Mouse (Mus musculus) liver, embryonic 14.5 days (tissue): ENCODE measurements around the gene Gemin2. TPM values are rescaled to one million over a fixed set of nuclear protein-coding genes. Genes with fewer than 3 reads are reported as not detected.

Source experiments
- ATAC-seq: fragments of 200-750 bp; cut with Nextera tagmentation; 2 replicates; pipeline ENCODE4 v1.8.0; 2017; ENCODE audit warnings: moderate number of reproducible peaks, mild to moderate bottlenecking, moderate library complexity; ENCODE audit not compliant: insufficient read depth
- DNase-seq, 3 experiments: peaks; one replicate each; pipeline ENCODE4 v3.0.0-alpha.2; 2012 to 2013; ENCODE audit warnings: low read depth in 3 of 3, low spot score in 3 of 3
- H3K27ac ChIP-seq: fragments of 300-500 bp; sonication (generic); 2 replicates; pipeline ENCODE4 v1.5.1; 2014; ENCODE audit warnings: moderate library complexity, mild to moderate bottlenecking, control low read depth, inconsistent platforms
- H3K27me3 ChIP-seq: fragments of 300-500 bp; sonication (generic); 2 replicates; pipeline ENCODE4 v1.6.1; 2014; ENCODE audit warnings: mild to moderate bottlenecking, low read length, moderate library complexity; ENCODE audit not compliant: control insufficient read depth, insufficient read depth
- H3K36me3 ChIP-seq: fragments of 300-500 bp; sonication (generic); replicated peaks from 2 replicates; pipeline ENCODE4 v1.6.1; 2014; ENCODE audit warnings: low read depth; ENCODE audit not compliant: control insufficient read depth, insufficient read depth
- H3K4me1 ChIP-seq, 2 experiments: fragments of 200-500 bp in 1 of 2; fragments of 300-500 bp in 1 of 2; sonication (generic) in 1 of 2; replicated peaks; 2 replicates each; pipeline ENCODE4 v1.6.1; 2012 to 2014; ENCODE audit warnings: antibody characterized with exemption in 1 of 2, inconsistent platforms in 1 of 2, low read length in 1 of 2; ENCODE audit not compliant: control insufficient read depth in 2 of 2, insufficient read depth in 2 of 2
- H3K4me2 ChIP-seq: fragments of 300-500 bp; sonication (generic); 2 replicates; pipeline ENCODE4 v1.6.1; 2014; ENCODE audit warnings: low read depth, mild to moderate bottlenecking, control low read depth, moderate library complexity
- H3K4me3 ChIP-seq, 2 experiments: fragments of 200-500 bp in 1 of 2; fragments of 300-500 bp in 1 of 2; sonication (generic) in 1 of 2; 2 replicates each; pipeline ENCODE4 v1.5.1; 2012 to 2014; ENCODE audit warnings: low read depth in 2 of 2, low read length in 2 of 2, mild to moderate bottlenecking in 2 of 2, control low read depth in 1 of 2, inconsistent platforms in 1 of 2, moderate library complexity in 1 of 2; ENCODE audit not compliant: insufficient read depth in 1 of 2
- H3K9ac ChIP-seq: fragments of 300-500 bp; sonication (generic); replicated peaks from 2 replicates; pipeline ENCODE4 v1.6.1; 2014; ENCODE audit warnings: mild to moderate bottlenecking, control low read depth, moderate library complexity
- H3K9me3 ChIP-seq: fragments of 300-500 bp; sonication (generic); 2 replicates; pipeline ENCODE4 v1.6.1; 2016; ENCODE audit warnings: low read length, mixed read lengths; ENCODE audit not compliant: control insufficient read depth
- CTCF ChIP-seq: IDR thresholded peaks from 2 replicates; pipeline ENCODE4 v1.5.1; 2016; ENCODE audit warnings: antibody characterized with exemption, low read depth, control low read depth
- EP300 ChIP-seq: IDR thresholded peaks from 2 replicates; pipeline ENCODE4 v1.6.1; 2016; ENCODE audit warnings: antibody characterized with exemption, low read depth
- WGBS: fragments of 180-500 bp; shearing (Covaris S2); extraction: QIAGEN DNeasy Blood & Tissue Kit; methylation state at CpG from one replicate; pipeline ENCODE4 v1.1.7; 2014; ENCODE audit not compliant: insufficient replicate concordance; 5-methylcytosine and 5-hydroxymethylcytosine counted together
- polyA plus RNA-seq, 2 experiments: library from polyadenylated mRNA; depleted of rRNA in 1 of 2; stranded (reverse) in 1 of 2; unstranded in 1 of 2; fragments of >200 nt; fragmentation: Nextera tagmentation in 1 of 2; extraction: Ambion mirVana in 1 of 2; gene quantifications; 2 replicates each; pipeline versions ENCODE4 v1.2.1 to v1.2.3; 2012 to 2014

Gene Gemin2
- polyA plus RNA-seq, 2 experiments = 10.2 to 14.5 TPM

- Histone ChIP-seq H3K4me1 (no peaks in the 10 kb centered on the region), H3K9me3 (no peaks in the 10 kb centered on the region), H3K27me3 (no peaks in the 10 kb centered on the region), H3K4me2 (no peak overlapping the region), H3K27ac (no peak overlapping the region), H3K36me3 (peaks cover 39% of the 10 kb centered on the region), H3K4me3 (no peak overlapping the region), H3K9ac (no peak overlapping the region)
- 80% methylated on average over 3 of the region's 3 CpGs for whole genome bisulfite sequencing
- DNase-seq = no peak
- TF ChIP-seq CTCF = no peak
- no peak for TF ChIP-seq EP300
- ATAC-seq = no peak
Observed at GRCm38 (mm10) chr12:59074052-59074451, 60.9 kb downstream of the Gemin2 start.

GRCm38 (mm10) chr12:59076996-59077395, 63.8 kb downstream of the Gemin2 start:
- Histone ChIP-seq H3K27ac (no peak overlapping the region), H3K4me2 (no peak overlapping the region), H3K36me3 (peaks cover 9% of the 10 kb centered on the region), H3K4me3 (no peak overlapping the region), H3K9ac (no peak overlapping the region), H3K4me1 (no peaks in the 10 kb centered on the region), H3K27me3 (no peaks in the 10 kb centered on the region), H3K9me3 (no peaks in the 10 kb centered on the region)
- DNase-seq (no peak), ATAC-seq (no peak)
- TF ChIP-seq EP300 = no peak
- no peak for TF ChIP-seq CTCF
- 78% methylated on average over 3 of the region's 3 CpGs for WGBS

- WGBS = 91% methylated on average over 3 of the region's 3 CpGs
Observed at GRCm38 (mm10) chr12:59077883-59078282, 64.7 kb downstream of the Gemin2 start.

More at GRCm38 (mm10) chr12:59077883-59078282, 64.7 kb downstream of the Gemin2 start:
- H3K27me3 ChIP-seq = no peaks in the 10 kb centered on the region
- no peak overlapping the region for H3K4me3 ChIP-seq
- no peaks in the 10 kb centered on the region for H3K4me1 ChIP-seq
- DNase-seq (no peak), ATAC-seq (no peak)
- peaks cover 2% of the 10 kb centered on the region; the same call in 1 of the 2 replicates for H3K36me3 ChIP-seq
- no peak overlapping the region for H3K4me2 ChIP-seq
- H3K9ac ChIP-seq = no peak overlapping the region
- H3K9me3 ChIP-seq = no peaks in the 10 kb centered on the region
- no peak for TF ChIP-seq EP300
- no peak for TF ChIP-seq CTCF
- no peak overlapping the region for H3K27ac ChIP-seq

Other genes with a start within 250 kb of the Gemin2 start
- 8.0 and 10.6 TPM in 2 replicates for gene Sec23a, start 1.4 kb upstream of the Gemin2 start, polyA plus RNA-seq (2012; rRNA removed)
- gene Sec23a, start 1.4 kb upstream of the Gemin2 start, polyA plus RNA-seq (2014; fragmentation: Nextera tagmentation; extraction: Ambion mirVana) = 23.7 and 25.1 TPM in 2 replicates
- 26.8 and 36.4 TPM in 2 replicates for gene Trappc6b, start 48.1 kb downstream of the Gemin2 start, polyA plus RNA-seq (2012; rRNA removed)
- 32.3 and 34.3 TPM in 2 replicates for gene Trappc6b, start 48.1 kb downstream of the Gemin2 start, polyA plus RNA-seq (2014; fragmentation: Nextera tagmentation; extraction: Ambion mirVana)
- 19.2 and 43.8 TPM in 2 replicates for gene Pnn, start 53.5 kb downstream of the Gemin2 start, polyA plus RNA-seq (2012; rRNA removed)
- 27.3 and 29.9 TPM in 2 replicates for gene Pnn, start 53.5 kb downstream of the Gemin2 start, polyA plus RNA-seq (2014; fragmentation: Nextera tagmentation; extraction: Ambion mirVana)
- 26.9 and 31.7 TPM in 2 replicates for gene Mia2, start 82.4 kb downstream of the Gemin2 start, polyA plus RNA-seq (2012; rRNA removed)
- 42.6 and 43.4 TPM in 2 replicates for gene Mia2, start 82.4 kb downstream of the Gemin2 start, polyA plus RNA-seq (2014; fragmentation: Nextera tagmentation; extraction: Ambion mirVana)
- gene Fbxo33, start 206.3 kb downstream of the Gemin2 start, polyA plus RNA-seq (2012; rRNA removed) = 3.8 and 7.7 TPM in 2 replicates
- gene Fbxo33, start 206.3 kb downstream of the Gemin2 start, polyA plus RNA-seq (2014; fragmentation: Nextera tagmentation; extraction: Ambion mirVana) = 10.9 and 11.1 TPM in 2 replicates